Mouse (Mus musculus): Measurements from ENCODE around the gene Jam2. TPM values are rescaled to one million over a fixed set of nuclear protein-coding genes. Genes with fewer than 3 reads are reported as not detected.

Gene Jam2
- polyA plus RNA-seq, 1 experiment from 2014 or later: 5.2 TPM

GRCm38 (mm10) chr16:84804866-84805265 lies 30.9 kb downstream of the Jam2 start:
- 45% methylated on average over 5 of the region's 5 CpGs for WGBS
- Histone ChIP-seq H3K27ac (ENCODE audit: low read length) (no peak overlapping the region), H3K4me2 (replicated peaks; ENCODE audit: low read depth, low read length) (no peak overlapping the region), H3K9ac (replicated peaks; ENCODE audit: low read length) (no peak overlapping the region), H3K4me1 (ENCODE audit: insufficient read depth, low read length) (peaks cover 3% of the 10 kb centered on the region; the same call in 1 of the 2 replicates), H3K9me3 (ENCODE audit: low read length) (no peaks in the 10 kb centered on the region), H3K27me3 (ENCODE audit: insufficient read depth, low read length) (no peaks in the 10 kb centered on the region), H3K36me3 (ENCODE audit: insufficient read depth, low read length) (no peaks in the 10 kb centered on the region), H3K4me3 (ENCODE audit: low read length) (no peak overlapping the region)
- ATAC-seq (ENCODE audit: low FRiP score, low TSS enrichment): no peak

DNA sequence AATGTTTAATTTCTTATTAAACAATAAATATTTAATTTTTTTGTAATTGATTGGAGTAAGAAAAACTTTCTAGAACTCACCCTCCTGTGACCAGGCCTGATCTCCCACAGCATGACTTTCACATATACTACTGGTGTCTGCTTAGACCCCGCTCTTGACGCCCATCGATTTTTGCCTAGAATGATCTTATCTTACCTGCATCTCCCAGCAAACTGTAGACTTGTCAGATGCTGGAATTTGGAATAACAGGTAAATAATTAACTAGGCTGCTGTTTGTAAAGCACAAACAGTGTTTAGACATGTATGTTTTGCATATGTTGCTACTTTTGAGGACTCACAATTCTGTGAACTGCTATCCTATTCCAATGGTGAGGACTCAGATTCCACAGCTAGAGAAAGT lies 32.3 kb downstream of the Jam2 start:
- Histone ChIP-seq H3K9ac (replicated peaks; ENCODE audit: low read length) (no peak overlapping the region), H3K4me1 (ENCODE audit: insufficient read depth, low read length) (peaks cover 3% of the 10 kb centered on the region; the same call in 1 of the 2 replicates), H3K36me3 (ENCODE audit: insufficient read depth, low read length) (no peaks in the 10 kb centered on the region), H3K27me3 (ENCODE audit: insufficient read depth, low read length) (no peaks in the 10 kb centered on the region), H3K27ac (ENCODE audit: low read length) (no peak overlapping the region), H3K9me3 (ENCODE audit: low read length) (no peaks in the 10 kb centered on the region), H3K4me2 (replicated peaks; ENCODE audit: low read depth, low read length) (no peak overlapping the region), H3K4me3 (ENCODE audit: low read length) (no peak overlapping the region)
- 86% methylated on average over 3 of the region's 3 CpGs for WGBS
- ATAC-seq (ENCODE audit: low FRiP score, low TSS enrichment): no peak

DNA sequence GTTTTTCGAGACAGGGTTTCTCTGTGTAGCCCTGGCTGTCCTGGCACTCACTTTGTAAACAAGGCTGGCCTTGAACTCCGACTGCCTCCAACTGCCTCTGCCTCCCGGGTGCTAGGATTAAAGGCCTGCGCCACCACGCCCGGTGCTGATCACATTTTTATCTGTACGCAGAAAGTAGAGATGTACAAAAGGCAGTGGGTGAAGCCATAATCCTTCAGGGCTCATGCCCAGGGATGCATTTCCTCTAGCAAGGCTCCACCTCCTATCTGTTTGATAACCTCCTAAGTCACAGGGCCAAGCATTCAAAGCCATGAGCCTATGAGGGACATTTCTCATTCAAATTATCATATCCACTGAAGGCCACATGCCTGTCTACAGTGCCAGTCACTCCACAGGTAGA lies 34.0 kb downstream of the Jam2 start:
- H3K4me1 ChIP-seq (ENCODE audit: insufficient read depth, low read length): no peaks in the 10 kb centered on the region
- no peak overlapping the region for H3K9ac ChIP-seq (replicated peaks; ENCODE audit: low read length)
- 93% methylated on average over 7 of the region's 7 CpGs for WGBS
- H3K27ac ChIP-seq (ENCODE audit: low read length): no peak overlapping the region
- no peaks in the 10 kb centered on the region for H3K27me3 ChIP-seq (ENCODE audit: insufficient read depth, low read length)
- H3K36me3 ChIP-seq (ENCODE audit: insufficient read depth, low read length): no peaks in the 10 kb centered on the region
- no peak overlapping the region for H3K4me2 ChIP-seq (replicated peaks; ENCODE audit: low read depth, low read length)
- no peak overlapping the region for H3K4me3 ChIP-seq (ENCODE audit: low read length)
- H3K9me3 ChIP-seq (ENCODE audit: low read length): no peaks in the 10 kb centered on the region
- ATAC-seq (ENCODE audit: low FRiP score, low TSS enrichment): no peak

DNA sequence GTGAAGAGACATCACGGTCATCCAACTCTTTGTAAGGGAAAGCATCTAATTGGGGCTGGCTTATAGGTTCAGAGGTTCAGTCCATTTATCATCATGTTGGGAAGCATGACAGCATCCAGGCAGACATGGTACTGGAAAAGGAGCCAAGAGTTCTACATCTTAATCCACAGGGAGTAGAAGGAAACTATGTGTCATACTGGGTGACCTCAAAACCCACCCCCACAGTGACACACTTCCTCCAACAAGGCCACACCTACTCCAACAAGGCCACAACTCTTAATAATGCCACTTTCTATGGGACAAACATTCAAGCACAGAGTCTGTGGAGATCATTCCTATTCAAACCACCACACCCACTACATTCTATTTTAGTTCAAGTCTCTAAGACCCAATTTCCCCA lies 36.3 kb downstream of the Jam2 start:
- H3K9me3 ChIP-seq (ENCODE audit: low read length): no peaks in the 10 kb centered on the region
- ATAC-seq (ENCODE audit: low FRiP score, low TSS enrichment): no peak
- H3K9ac ChIP-seq (replicated peaks; ENCODE audit: low read length): no peak overlapping the region
- no peaks in the 10 kb centered on the region for H3K4me1 ChIP-seq (ENCODE audit: insufficient read depth, low read length)
- no peak overlapping the region for H3K4me3 ChIP-seq (ENCODE audit: low read length)
- H3K27me3 ChIP-seq (ENCODE audit: insufficient read depth, low read length): no peaks in the 10 kb centered on the region
- H3K27ac ChIP-seq (ENCODE audit: low read length): no peak overlapping the region
- H3K36me3 ChIP-seq (ENCODE audit: insufficient read depth, low read length): no peaks in the 10 kb centered on the region
- WGBS: 78% methylated on average over 1 of the region's 1 CpGs
- H3K4me2 ChIP-seq (replicated peaks; ENCODE audit: low read depth, low read length): no peak overlapping the region

DNA sequence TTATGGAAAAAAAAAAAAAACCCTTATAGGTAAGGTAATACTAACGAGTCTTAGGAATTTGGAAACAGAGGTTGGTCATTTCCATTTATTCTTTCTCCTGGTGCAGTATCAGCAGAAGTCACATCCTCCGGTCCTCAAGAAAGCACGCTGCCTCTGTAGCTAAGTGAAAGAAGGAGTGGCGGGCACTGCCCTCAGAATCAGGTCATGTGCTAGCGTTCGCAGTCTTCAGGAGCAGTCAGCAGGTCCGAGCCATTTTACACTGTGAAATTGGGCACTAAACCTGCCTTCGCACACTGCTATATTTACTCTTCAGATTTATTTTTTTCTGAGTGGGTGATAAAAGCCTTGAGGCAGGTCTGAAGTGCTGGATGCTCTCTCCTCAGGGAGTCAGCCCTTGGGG lies 39.9 kb downstream of the Jam2 start:
- Histone ChIP-seq H3K4me3 (ENCODE audit: low read length) (no peak overlapping the region), H3K9ac (replicated peaks; ENCODE audit: low read length) (no peak overlapping the region), H3K4me1 (ENCODE audit: insufficient read depth, low read length) (no peaks in the 10 kb centered on the region), H3K4me2 (replicated peaks; ENCODE audit: low read depth, low read length) (no peak overlapping the region), H3K9me3 (ENCODE audit: low read length) (no peaks in the 10 kb centered on the region), H3K27ac (ENCODE audit: low read length) (no peak overlapping the region), H3K27me3 (ENCODE audit: insufficient read depth, low read length) (no peaks in the 10 kb centered on the region), H3K36me3 (ENCODE audit: insufficient read depth, low read length) (no peaks in the 10 kb centered on the region)
- ATAC-seq (ENCODE audit: low FRiP score, low TSS enrichment): no peak
- 78% methylated on average over 8 of the region's 8 CpGs for WGBS

GRCm38 (mm10) chr16:84814511-84814910 lies 40.6 kb downstream of the Jam2 start:
- Histone ChIP-seq H3K36me3 (ENCODE audit: insufficient read depth, low read length) (no peaks in the 10 kb centered on the region), H3K9ac (replicated peaks; ENCODE audit: low read length) (no peak overlapping the region), H3K4me2 (replicated peaks; ENCODE audit: low read depth, low read length) (no peak overlapping the region), H3K27ac (ENCODE audit: low read length) (no peak overlapping the region), H3K27me3 (ENCODE audit: insufficient read depth, low read length) (no peaks in the 10 kb centered on the region), H3K4me1 (ENCODE audit: insufficient read depth, low read length) (no peaks in the 10 kb centered on the region), H3K9me3 (ENCODE audit: low read length) (no peaks in the 10 kb centered on the region), H3K4me3 (ENCODE audit: low read length) (no peak overlapping the region)
- 63% methylated on average over 8 of the region's 8 CpGs for WGBS
- no peak for ATAC-seq (ENCODE audit: low FRiP score, low TSS enrichment)

- peaks cover 6% of the 10 kb centered on the region; the same call in 1 of the 2 replicates for H3K36me3 ChIP-seq (ENCODE audit: insufficient read depth, low read length)
- ATAC-seq (ENCODE audit: low FRiP score, low TSS enrichment): 0 out of 2 replicates have a peak, but pooled peaks have one; percentile 46
- no peaks in the 10 kb centered on the region for H3K9me3 ChIP-seq (ENCODE audit: low read length)
- no peak overlapping the region for H3K27ac ChIP-seq (ENCODE audit: low read length)
- H3K9ac ChIP-seq (replicated peaks; ENCODE audit: low read length): no peak overlapping the region
- no peaks in the 10 kb centered on the region for H3K4me1 ChIP-seq (ENCODE audit: insufficient read depth, low read length)
- no peak overlapping the region for H3K4me3 ChIP-seq (ENCODE audit: low read length)
- no peak overlapping the region for H3K4me2 ChIP-seq (replicated peaks; ENCODE audit: low read depth, low read length)
- 38% methylated on average over 7 of the region's 7 CpGs for WGBS
- H3K27me3 ChIP-seq (ENCODE audit: insufficient read depth, low read length): no peaks in the 10 kb centered on the region
Observed at GRCm38 (mm10) chr16:84817423-84817822, 43.5 kb downstream of the Jam2 start.

- Histone ChIP-seq H3K27me3 (ENCODE audit: insufficient read depth, low read length) (no peaks in the 10 kb centered on the region), H3K27ac (ENCODE audit: low read length) (peak overlapping the region; percentile 31; the same call in 1 of the 2 replicates), H3K9me3 (ENCODE audit: low read length) (no peaks in the 10 kb centered on the region), H3K4me3 (ENCODE audit: low read length) (no peak overlapping the region), H3K4me1 (ENCODE audit: insufficient read depth, low read length) (no peaks in the 10 kb centered on the region), H3K4me2 (replicated peaks; ENCODE audit: low read depth, low read length) (no peak overlapping the region), H3K36me3 (ENCODE audit: insufficient read depth, low read length) (peaks cover 62% of the 10 kb centered on the region), H3K9ac (replicated peaks; ENCODE audit: low read length) (no peak overlapping the region)
- 74% methylated on average over 6 of the region's 6 CpGs for WGBS
- peak; percentile 76; the same call in 1 of the 2 replicates for ATAC-seq (ENCODE audit: low FRiP score, low TSS enrichment)
Observed at GRCm38 (mm10) chr16:84825009-84825408, 51.1 kb downstream of the Jam2 start.

DNA sequence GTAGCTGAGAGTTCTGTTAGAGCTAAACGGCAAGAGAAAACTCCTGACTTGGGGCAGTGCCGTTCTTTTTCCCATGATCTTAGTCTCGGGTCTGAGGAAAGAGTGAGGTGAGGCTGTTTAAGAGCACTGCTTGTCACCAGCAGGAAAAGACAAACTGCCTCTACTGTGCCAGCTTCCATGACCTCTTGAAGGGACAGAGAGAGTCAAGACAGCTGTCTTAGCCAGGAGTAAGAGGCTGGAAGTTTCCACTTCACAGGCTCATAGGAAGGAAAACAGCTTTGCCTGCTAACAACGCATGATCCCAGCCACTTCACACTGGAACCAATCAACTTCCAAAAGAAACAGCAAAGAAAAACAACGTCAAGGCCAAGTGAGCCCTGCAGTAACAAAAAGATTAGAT lies 57.8 kb downstream of the Jam2 start:
- H3K27ac ChIP-seq (ENCODE audit: low read length): peak overlapping the region; percentile 46; the same call in 1 of the 2 replicates
- WGBS: 54% methylated on average over 5 of the region's 5 CpGs

DNA sequence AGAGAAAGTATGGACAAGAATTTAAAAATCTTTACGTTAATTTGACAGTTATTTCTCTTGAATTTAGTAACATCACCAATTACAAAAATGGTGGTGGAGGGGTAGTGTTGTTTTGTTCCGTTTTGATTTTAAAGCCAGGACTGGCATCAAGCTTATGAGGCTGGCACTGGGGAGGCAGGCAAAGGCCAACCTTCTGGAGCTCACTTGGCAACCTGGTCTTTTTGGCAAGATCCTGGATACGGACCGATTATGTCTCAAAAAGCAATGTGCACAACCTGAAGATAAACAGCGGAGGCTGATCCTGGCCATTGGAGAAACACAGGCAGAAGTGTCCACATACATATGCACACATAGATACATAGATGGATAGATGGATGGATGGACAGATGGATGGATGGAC lies 58.8 kb downstream of the Jam2 start:
- no peaks in the 10 kb centered on the region for H3K27me3 ChIP-seq (ENCODE audit: insufficient read depth, low read length)
- 88% methylated on average over 5 of the region's 5 CpGs for WGBS
- H3K4me3 ChIP-seq (ENCODE audit: low read length): no peak overlapping the region
- H3K4me1 ChIP-seq (ENCODE audit: insufficient read depth, low read length): peaks cover 28% of the 10 kb centered on the region
- H3K9me3 ChIP-seq (ENCODE audit: low read length): no peaks in the 10 kb centered on the region
- ATAC-seq (ENCODE audit: low FRiP score, low TSS enrichment): no peak
- no peak overlapping the region for H3K27ac ChIP-seq (ENCODE audit: low read length)
- H3K4me2 ChIP-seq (replicated peaks; ENCODE audit: low read depth, low read length): no peak overlapping the region
- no peak overlapping the region for H3K9ac ChIP-seq (replicated peaks; ENCODE audit: low read length)
- H3K36me3 ChIP-seq (ENCODE audit: insufficient read depth, low read length): peaks cover 37% of the 10 kb centered on the region

More for the DNA sequence above, 57.8 kb downstream of the Jam2 start:
- Histone ChIP-seq H3K27me3 (ENCODE audit: insufficient read depth, low read length) (no peaks in the 10 kb centered on the region), H3K4me1 (ENCODE audit: insufficient read depth, low read length) (peaks cover 28% of the 10 kb centered on the region), H3K36me3 (ENCODE audit: insufficient read depth, low read length) (peaks cover 46% of the 10 kb centered on the region), H3K4me3 (ENCODE audit: low read length) (no peak overlapping the region), H3K9me3 (ENCODE audit: low read length) (no peaks in the 10 kb centered on the region), H3K9ac (replicated peaks; ENCODE audit: low read length) (no peak overlapping the region), H3K4me2 (replicated peaks; ENCODE audit: low read depth, low read length) (no peak overlapping the region)
- no peak for ATAC-seq (ENCODE audit: low FRiP score, low TSS enrichment)
